Mouse (Mus musculus): ENCODE data around the gene Zfp39. TPM values are rescaled to one million over a fixed set of nuclear protein-coding genes. Genes with fewer than 3 reads are reported as not detected.

Zfp39 gene
- total RNA-seq, 2 experiments from 2014 or later: 8.2 to 13.3 TPM

GRCm38 (mm10) chr11:58926651-58927050 lies 22.6 kb upstream of the Zfp39 start:
- ATAC-seq (ENCODE audit: poor library complexity, severe bottlenecking): no peak

GRCm38 (mm10) chr11:58922420-58922819 lies 18.4 kb upstream of the Zfp39 start:
- ATAC-seq (ENCODE audit: poor library complexity, severe bottlenecking): no peak

- ATAC-seq (ENCODE audit: poor library complexity, severe bottlenecking): no peak
Observed at GRCm38 (mm10) chr11:58918759-58919158, 14.7 kb upstream of the Zfp39 start.

GRCm38 (mm10) chr11:58917745-58918366 lies 13.8 kb upstream of the Zfp39 start, which contains the start of gene Btnl10:
Btnl10 (plus strand) TSS chr11:58917908.
- ATAC-seq (ENCODE audit: poor library complexity, severe bottlenecking): no peak

GRCm38 (mm10) chr11:58916879-58917744 lies 13.1 kb upstream of the Zfp39 start:
- peak; percentile 75 for ATAC-seq (ENCODE audit: poor library complexity, severe bottlenecking)

- peak; percentile 61 for ATAC-seq (ENCODE audit: poor library complexity, severe bottlenecking)
Observed at GRCm38 (mm10) chr11:58914461-58915028, 10.5 kb upstream of the Zfp39 start.

- ATAC-seq (ENCODE audit: poor library complexity, severe bottlenecking): no peak
Observed at GRCm38 (mm10) chr11:58913776-58914175, 9.8 kb upstream of the Zfp39 start.

GRCm38 (mm10) chr11:58904838-58905237 lies 813 bp upstream of the Zfp39 start:
- ATAC-seq (ENCODE audit: poor library complexity, severe bottlenecking): no peak

GRCm38 (mm10) chr11:58904410-58904718 lies 339 bp upstream of the Zfp39 start:
- ATAC-seq (ENCODE audit: poor library complexity, severe bottlenecking): no peak

- ATAC-seq (ENCODE audit: poor library complexity, severe bottlenecking): no peak
Observed at GRCm38 (mm10) chr11:58901080-58901479, 2.9 kb downstream of the Zfp39 start.

GRCm38 (mm10) chr11:58897485-58897884 lies 6.5 kb downstream of the Zfp39 start:
- ATAC-seq (ENCODE audit: poor library complexity, severe bottlenecking): no peak

GRCm38 (mm10) chr11:58894456-58894855 lies 9.6 kb downstream of the Zfp39 start:
- no peak for ATAC-seq (ENCODE audit: poor library complexity, severe bottlenecking)

- no peak for ATAC-seq (ENCODE audit: poor library complexity, severe bottlenecking)
Observed at GRCm38 (mm10) chr11:58890511-58890910, 13.5 kb downstream of the Zfp39 start.

GRCm38 (mm10) chr11:58883756-58884155 lies 20.3 kb downstream of the Zfp39 start:
- ATAC-seq (ENCODE audit: poor library complexity, severe bottlenecking): no peak

GRCm38 (mm10) chr11:58870961-58871360 lies 33.1 kb downstream of the Zfp39 start:
- no peak for ATAC-seq (ENCODE audit: poor library complexity, severe bottlenecking)

- ATAC-seq (ENCODE audit: poor library complexity, severe bottlenecking): no peak
Observed at GRCm38 (mm10) chr11:58867954-58868330, 36.1 kb downstream of the Zfp39 start.

- peak; percentile 94 for ATAC-seq (ENCODE audit: poor library complexity, severe bottlenecking)
Observed at GRCm38 (mm10) chr11:58867039-58867953, 36.7 kb downstream of the Zfp39 start, which contains the start of gene 2810021J22Rik. 2810021J22Rik (plus strand) TSS chr11:58867216.

GRCm38 (mm10) chr11:58860744-58861143 lies 43.3 kb downstream of the Zfp39 start:
- no peak for ATAC-seq (ENCODE audit: poor library complexity, severe bottlenecking)

- no peak for ATAC-seq (ENCODE audit: poor library complexity, severe bottlenecking)
Observed at GRCm38 (mm10) chr11:58849731-58850130, 54.3 kb downstream of the Zfp39 start.

- no peak for ATAC-seq (ENCODE audit: poor library complexity, severe bottlenecking)
Observed at GRCm38 (mm10) chr11:58847636-58848035, 56.4 kb downstream of the Zfp39 start.

All from megakaryocyte, adult 5-6 weeks (primary cell).